Mouse (Mus musculus) limb, embryonic 14.5 days (tissue): ENCODE results near the gene Rpl7l1. TPM values are rescaled to one million over a fixed set of nuclear protein-coding genes. Genes with fewer than 3 reads are reported as not detected.

Source experiments
- ATAC-seq: fragments of 200-750 bp; cut with Nextera tagmentation; 2 replicates; pipeline ENCODE4 v1.8.0; 2017; ENCODE audit warnings: low read depth, moderate number of reproducible peaks, moderate TSS enrichment; ENCODE audit not compliant: low FRiP score
- DNase-seq: peaks from one replicate; pipeline ENCODE4 v3.0.0-alpha.2; 2015; ENCODE audit warnings: low spot score
- H3K27ac ChIP-seq: fragments of 300-500 bp; sonication (generic); replicated peaks from 2 replicates; pipeline ENCODE4 v1.5.1; 2014; ENCODE audit warnings: low read depth, mild to moderate bottlenecking, low read length, moderate library complexity, mixed read lengths
- H3K27me3 ChIP-seq: fragments of 300-500 bp; sonication (generic); 2 replicates; pipeline ENCODE4 v1.6.1; 2014; ENCODE audit warnings: low read length, mixed read lengths; ENCODE audit not compliant: control insufficient read depth, insufficient read depth
- H3K36me3 ChIP-seq: fragments of 300-500 bp; sonication (generic); 2 replicates; pipeline ENCODE4 v1.6.1; 2014; ENCODE audit warnings: mild to moderate bottlenecking, low read length, moderate library complexity, mixed read lengths; ENCODE audit not compliant: control insufficient read depth, insufficient read depth
- H3K4me1 ChIP-seq: fragments of 300-500 bp; sonication (generic); 2 replicates; pipeline ENCODE4 v1.6.1; 2014; ENCODE audit warnings: antibody characterized with exemption, low read length, mixed read lengths; ENCODE audit not compliant: control insufficient read depth, insufficient read depth
- H3K4me2 ChIP-seq: fragments of 300-500 bp; sonication (generic); replicated peaks from 2 replicates; pipeline ENCODE4 v1.6.1; 2014; ENCODE audit warnings: low read depth, mild to moderate bottlenecking, low read length, moderate library complexity; ENCODE audit not compliant: severe bottlenecking
- H3K4me3 ChIP-seq: fragments of 300-500 bp; sonication (generic); replicated peaks from 2 replicates; pipeline ENCODE4 v1.5.1; 2014; ENCODE audit warnings: low read length
- H3K9ac ChIP-seq: fragments of 300-500 bp; sonication (generic); 2 replicates; pipeline ENCODE4 v1.6.1; 2014; ENCODE audit warnings: mild to moderate bottlenecking, low read depth, low read length, moderate library complexity; ENCODE audit not compliant: severe bottlenecking
- H3K9me3 ChIP-seq: fragments of 300-500 bp; sonication (generic); 2 replicates; pipeline ENCODE4 v1.6.1; 2016; ENCODE audit warnings: low read length; ENCODE audit not compliant: control insufficient read depth
- POLR2A ChIP-seq: fragments of 200-500 bp; IDR thresholded peaks from 2 replicates; pipeline ENCODE4 v1.8.0; 2012; ENCODE audit warnings: inconsistent platforms, mild to moderate bottlenecking, moderate library complexity, borderline replicate concordance; ENCODE audit not compliant: insufficient read depth, insufficient read length; ENCODE audit errors: extremely low read depth
- WGBS: fragments of 180-500 bp; shearing (Covaris S2); extraction: QIAGEN DNeasy Blood & Tissue Kit; methylation state at CpG from one replicate; pipeline ENCODE4 v1.1.7; 2014; 5-methylcytosine and 5-hydroxymethylcytosine counted together
- polyA plus RNA-seq, 2 experiments: library from polyadenylated mRNA; depleted of rRNA in 1 of 2; stranded (reverse) in 1 of 2; unstranded in 1 of 2; fragments of >200 nt; fragmentation: Nextera tagmentation in 1 of 2; extraction: Ambion mirVana in 1 of 2; gene quantifications; 2 replicates each; pipeline versions ENCODE4 v1.2.1 to v1.2.3; 2012 to 2014

Gene Rpl7l1
- polyA plus RNA-seq, 2 experiments: 101 to 126 TPM

- WGBS: 90% methylated on average over 3 of the region's 3 CpGs
- no peak for TF ChIP-seq POLR2A
Measured at GRCm38 (mm10) chr17:46776087-46776486, 6.4 kb downstream of the Rpl7l1 start.

GRCm38 (mm10) chr17:46775070-46775469 is 7.4 kb downstream of the Rpl7l1 start:
- no peak overlapping the region for H3K4me3 ChIP-seq

More at GRCm38 (mm10) chr17:46776087-46776486, 6.4 kb downstream of the Rpl7l1 start:
- DNase-seq (no peak), ATAC-seq (no peak)
- Histone ChIP-seq H3K4me1 (peaks cover 10% of the 10 kb centered on the region), H3K27me3 (no peaks in the 10 kb centered on the region), H3K4me2 (no peak overlapping the region), H3K36me3 (peaks cover 61% of the 10 kb centered on the region), H3K9ac (no peak overlapping the region), H3K27ac (no peak overlapping the region), H3K9me3 (no peaks in the 10 kb centered on the region), H3K4me3 (no peak overlapping the region)

GRCm38 (mm10) chr17:46774131-46774472 is 8.4 kb downstream of the Rpl7l1 start:
- TF ChIP-seq POLR2A: no peak
- no peaks in the 10 kb centered on the region for H3K27me3 ChIP-seq
- H3K4me1 ChIP-seq: peaks cover 10% of the 10 kb centered on the region
- no peak overlapping the region for H3K4me3 ChIP-seq
- H3K9ac ChIP-seq: no peak overlapping the region
- H3K4me2 ChIP-seq: peak overlapping the region; percentile 58; the same call in 1 of the 2 replicates
- H3K36me3 ChIP-seq: peaks cover 44% of the 10 kb centered on the region
- H3K27ac ChIP-seq: no peak overlapping the region
- no peaks in the 10 kb centered on the region for H3K9me3 ChIP-seq
- DNase-seq (no peak), ATAC-seq (no peak)
- WGBS: 50% methylated on average over 2 of the region's 2 CpGs

More at GRCm38 (mm10) chr17:46775070-46775469, 7.4 kb downstream of the Rpl7l1 start:
- no peak for DNase-seq
- 92% methylated on average over 9 of the region's 9 CpGs for WGBS
- Histone ChIP-seq H3K27me3 (no peaks in the 10 kb centered on the region), H3K9ac (no peak overlapping the region), H3K36me3 (peaks cover 53% of the 10 kb centered on the region), H3K4me2 (no peak overlapping the region), H3K9me3 (no peaks in the 10 kb centered on the region), H3K4me1 (peaks cover 10% of the 10 kb centered on the region), H3K27ac (no peak overlapping the region)
- ATAC-seq: no peak
- TF ChIP-seq POLR2A: no peak

GRCm38 (mm10) chr17:46773278-46774130 is 9.0 kb downstream of the Rpl7l1 start:
- no peak for TF ChIP-seq POLR2A
- Histone ChIP-seq H3K4me3 (peak overlapping the region; percentile 92), H3K27ac (peak overlapping the region; percentile 84), H3K9me3 (no peaks in the 10 kb centered on the region), H3K36me3 (peaks cover 38% of the 10 kb centered on the region), H3K4me1 (peaks cover 10% of the 10 kb centered on the region), H3K4me2 (peak overlapping the region; percentile 58), H3K9ac (peak overlapping the region; percentile 83), H3K27me3 (no peaks in the 10 kb centered on the region)
- 8% methylated on average over 19 of the region's 20 CpGs for WGBS
- ATAC-seq: no peak
- peak; percentile 41 for DNase-seq

- peak; percentile 93 for ATAC-seq
- peaks cover 29% of the 10 kb centered on the region for H3K36me3 ChIP-seq
- peak within 1 kb of the TSS; percentile 58 for H3K4me2 ChIP-seq
- no peaks in the 10 kb centered on the region for H3K9me3 ChIP-seq
- peak within 1 kb of the TSS; percentile 83 for H3K9ac ChIP-seq
- peak within 1 kb of the TSS; percentile 92 for H3K4me3 ChIP-seq
- peak; percentile 91 for DNase-seq
- no peaks in the 10 kb centered on the region for H3K27me3 ChIP-seq
- peak; percentile 53; the same call in 1 of the 2 replicates for TF ChIP-seq POLR2A
- peak within 1 kb of the TSS; percentile 84 for H3K27ac ChIP-seq
- under 1% methylated on average over 50 of the region's 50 CpGs for WGBS
- peaks cover 10% of the 10 kb centered on the region for H3K4me1 ChIP-seq
Measured at GRCm38 (mm10) chr17:46772404-46773277, 9.8 kb downstream of the Rpl7l1 start, which contains the start of gene 2310039H08Rik. 2310039H08Rik (plus strand) TSS chr17:46772635.
